Mouse (Mus musculus): Measurements from ENCODE around the gene Gm38393.

Gm38393 gene

DNA sequence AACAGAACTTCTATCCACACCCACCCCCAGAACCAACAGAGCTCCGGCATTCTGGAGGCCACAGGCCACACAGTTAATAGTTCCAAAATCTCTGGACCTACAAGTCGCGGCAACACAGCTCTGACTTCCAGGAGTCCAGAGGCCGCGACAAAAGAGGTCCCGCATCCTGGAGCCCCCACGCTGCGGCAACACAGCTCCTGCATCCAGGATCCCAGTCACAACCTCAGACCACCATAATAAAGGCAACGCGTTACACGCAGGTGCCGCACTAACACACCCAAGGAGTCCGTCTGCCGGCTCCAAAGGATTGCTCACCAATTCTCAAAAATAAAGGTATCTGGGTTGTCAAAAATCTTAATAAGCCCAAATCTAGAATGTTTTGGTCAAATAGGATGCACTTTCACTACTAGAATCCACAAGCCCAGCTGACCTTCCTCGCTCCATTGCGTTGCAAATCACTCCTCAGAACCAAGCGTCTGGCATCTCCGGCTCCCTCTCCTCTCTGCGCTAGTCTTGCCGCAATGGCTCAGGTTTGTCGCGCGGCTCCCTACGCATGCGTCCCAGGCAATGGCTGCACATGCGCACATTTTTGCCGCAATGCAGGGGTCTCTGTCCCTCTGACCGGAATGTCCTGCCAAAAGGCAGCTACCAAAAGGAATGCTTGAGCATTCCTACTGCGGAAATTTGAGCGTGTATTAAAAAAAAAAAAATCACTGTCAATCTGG is at the start of gene Gm38393, which contains the start of gene Snurf:
Gene Gm38393, minus strand, starts transcription at position 459 of the 725 bp plus-strand sequence.
Gene Snurf, minus strand, starts transcription at position 444 of the 725 bp plus-strand sequence.
- no peak for DNase-seq (ENCODE audit: low read depth, low spot score)

DNA sequence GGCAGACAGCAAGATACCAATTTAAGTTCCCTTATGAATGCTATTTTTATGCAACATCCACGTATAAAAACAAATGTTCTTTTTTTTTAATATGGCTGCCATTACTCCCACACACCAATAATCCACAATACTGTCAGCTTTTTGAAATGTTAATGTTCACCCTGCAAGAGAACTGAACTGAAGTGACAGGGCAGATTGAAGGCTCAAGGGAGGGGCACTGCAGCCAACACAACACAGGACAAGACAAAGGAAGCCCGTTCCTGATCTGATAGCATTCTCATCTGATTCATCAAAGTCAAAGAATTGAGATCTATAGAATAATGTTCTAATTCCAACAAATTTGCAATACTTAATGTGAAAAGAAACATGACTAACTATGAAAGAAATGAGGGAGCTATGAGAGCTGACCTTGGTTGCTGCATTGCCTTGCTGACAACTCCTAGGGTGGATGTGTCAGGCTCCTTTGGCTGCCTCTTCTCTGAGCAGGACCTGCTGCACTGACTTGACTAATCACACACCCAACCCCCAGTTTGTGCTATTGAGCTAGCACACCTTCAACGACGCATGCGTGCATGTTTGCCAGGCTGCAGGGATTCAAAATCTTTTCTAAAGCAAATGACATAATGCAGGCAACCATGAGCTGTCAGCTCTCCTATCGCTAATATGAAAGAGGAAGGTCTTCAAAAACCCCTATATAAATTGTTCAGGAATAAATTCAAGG is 42.8 kb upstream of the Gm38393 start:
- no peak for DNase-seq (ENCODE audit: low read depth, low spot score)

GRCm38 (mm10) chr7:60013186-60013585 is 8.3 kb upstream of the Gm38393 start:
- DNase-seq (ENCODE audit: low read depth, low spot score): no peak

DNA sequence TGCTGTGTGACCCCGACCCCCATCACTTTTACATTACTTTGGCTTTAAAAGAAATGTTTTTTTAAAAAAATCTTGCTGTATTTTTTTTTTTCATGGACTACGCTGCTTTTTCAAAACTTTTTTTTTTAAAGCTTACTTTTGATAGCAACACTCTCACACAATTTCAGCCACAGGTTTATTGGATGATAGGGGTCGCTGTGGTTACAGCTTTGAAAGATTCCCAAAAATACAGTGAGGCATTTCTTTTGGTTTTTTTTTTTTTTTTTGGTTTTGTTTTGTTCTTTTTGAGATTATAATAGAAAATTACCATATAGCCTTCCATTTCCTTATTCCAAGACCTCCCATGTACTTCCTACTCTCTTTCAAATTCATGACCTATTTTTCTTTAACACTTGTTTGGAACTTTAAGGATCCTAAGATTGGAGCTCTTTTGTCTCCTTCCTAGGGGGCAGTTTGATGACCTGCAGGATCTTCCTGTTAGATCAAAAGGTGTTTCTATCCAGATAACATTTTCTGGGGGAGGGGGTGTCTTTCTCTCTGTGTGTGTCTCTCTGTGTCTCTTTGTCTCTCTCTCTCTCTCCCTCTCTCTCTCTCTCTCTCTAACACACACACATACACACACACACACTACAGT is 3.0 kb upstream of the Gm38393 start:
- DNase-seq (ENCODE audit: low read depth, low spot score): no peak

DNA sequence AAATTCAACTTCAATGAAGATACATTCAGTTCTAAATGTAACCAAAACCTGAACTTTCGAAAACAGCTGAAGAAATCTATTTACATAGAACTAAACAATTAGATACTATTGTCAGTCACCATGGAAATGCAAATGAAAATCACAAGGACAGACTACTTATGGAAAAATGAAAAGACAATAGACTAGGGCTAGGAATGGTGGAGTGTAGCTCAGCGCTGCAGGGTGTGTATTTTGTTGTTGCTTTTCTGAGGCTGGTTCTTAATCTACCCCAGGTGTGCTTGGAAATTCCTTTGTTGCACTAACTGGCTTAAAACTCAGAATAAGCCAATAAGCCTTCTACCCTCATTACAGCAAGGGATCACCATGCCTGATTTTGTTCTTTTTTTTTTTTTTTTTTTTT is 1.4 kb upstream of the Gm38393 start:
- no peak for DNase-seq (ENCODE audit: low read depth, low spot score)

- DNase-seq (ENCODE audit: low read depth, low spot score): no peak
Observed at GRCm38 (mm10) chr7:60003921-60004605, 801 bp downstream of the Gm38393 start.

- DNase-seq (ENCODE audit: low read depth, low spot score): no peak
Observed at GRCm38 (mm10) chr7:60003006-60003865, 1.6 kb downstream of the Gm38393 start.

DNA sequence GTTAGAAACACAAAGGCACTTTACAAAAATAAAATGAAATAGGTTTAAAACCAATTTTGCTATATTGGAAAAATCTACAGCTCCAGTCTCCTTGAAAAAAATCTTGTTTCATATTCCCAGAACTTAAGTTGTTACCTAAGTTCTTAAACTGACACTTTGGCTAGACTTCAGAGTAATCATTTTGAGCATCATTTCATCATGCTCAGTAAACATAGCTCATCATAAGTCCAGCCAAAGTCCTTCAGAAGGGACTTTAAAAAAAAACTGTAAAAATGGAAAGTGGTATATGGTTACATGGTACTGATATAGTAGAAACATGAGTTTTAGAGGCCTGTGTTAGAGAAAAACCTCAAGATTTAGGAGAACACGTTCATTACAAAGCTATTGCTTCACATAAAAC is 26.2 kb downstream of the Gm38393 start:
- no peak for DNase-seq (ENCODE audit: low read depth, low spot score)
